Mouse (Mus musculus) hematopoietic stem cell, adult 5-6 weeks (primary cell): ENCODE measurements around the gene Cacna1c. TPM values are rescaled to one million over a fixed set of nuclear protein-coding genes. Genes with fewer than 3 reads are reported as not detected.

Experiments
- ATAC-seq, 2 experiments: fragments of 125-278 bp in 1 of 2; replicated peaks in 1 of 2; 2 replicates each; pipeline ENCODE4 v1.8.0; 2016 to 2017; ENCODE audit warnings: inconsistent platforms in 2 of 2, mild to moderate bottlenecking in 2 of 2, moderate number of reproducible peaks in 2 of 2, low read depth in 1 of 2, moderate TSS enrichment in 1 of 2; ENCODE audit not compliant: low FRiP score in 2 of 2, poor library complexity in 2 of 2, severe bottlenecking in 2 of 2, insufficient read depth in 1 of 2, low TSS enrichment in 1 of 2
- total RNA-seq: library from RNA; stranded (forward); fragments of 172-1452, 232-1000 nt; gene quantifications from 2 replicates; pipeline ENCODE4 v1.2.3, GENCODE M21; 2017

Cacna1c gene
- total RNA-seq, 1 experiment from 2014 or later = not detected

DNA sequence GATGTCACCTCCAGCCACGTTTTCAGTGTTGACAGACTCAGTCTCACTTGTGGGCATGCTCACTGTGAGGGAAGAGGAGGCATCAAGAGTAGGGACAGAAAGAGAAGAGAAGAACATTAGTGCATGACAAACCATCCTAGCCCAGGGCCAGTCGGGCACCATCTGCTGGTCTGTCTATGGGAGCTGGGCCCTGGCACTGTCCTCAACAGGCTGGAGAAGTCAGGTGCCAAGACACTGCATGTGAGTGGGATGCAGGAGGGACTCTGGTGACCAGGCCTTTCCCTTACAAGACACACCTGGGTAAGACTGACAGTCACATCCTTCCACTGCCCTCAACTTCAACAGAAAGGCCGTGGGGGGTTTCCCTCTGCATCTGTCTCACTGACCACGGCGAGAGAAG lies 482.9 kb downstream of the Cacna1c start:
- no peak for ATAC-seq

DNA sequence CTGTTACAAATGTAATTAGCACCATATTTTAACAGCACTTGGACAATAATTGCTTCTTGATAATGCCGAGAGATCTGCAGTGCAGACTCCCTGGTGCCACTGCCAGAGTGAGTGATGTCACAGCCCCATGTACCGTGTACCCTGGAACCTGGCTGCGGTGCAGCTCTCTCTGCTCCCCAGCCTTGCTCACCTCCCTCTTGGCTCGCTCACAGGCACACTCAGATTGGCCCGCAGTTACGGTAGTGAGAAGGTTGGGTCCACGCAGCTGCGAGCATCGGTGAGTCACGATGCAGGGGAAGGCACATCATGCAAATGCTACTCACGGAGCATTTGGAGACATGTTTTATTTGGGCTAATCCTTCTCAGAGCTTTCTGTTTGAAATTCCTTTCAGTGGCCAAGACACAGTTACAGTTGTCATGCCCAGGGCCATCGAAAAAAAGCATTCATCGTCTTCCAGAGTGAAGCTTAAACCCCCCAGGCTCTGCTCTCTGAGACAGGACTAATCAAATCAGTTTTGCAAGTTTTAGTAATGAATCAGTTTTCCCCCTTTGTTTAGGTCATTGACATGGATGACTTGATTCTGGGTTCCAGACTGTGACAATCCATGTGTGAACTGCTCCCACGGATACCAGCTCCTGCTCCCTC lies 484.4 kb downstream of the Cacna1c start:
- ATAC-seq = no peak

DNA sequence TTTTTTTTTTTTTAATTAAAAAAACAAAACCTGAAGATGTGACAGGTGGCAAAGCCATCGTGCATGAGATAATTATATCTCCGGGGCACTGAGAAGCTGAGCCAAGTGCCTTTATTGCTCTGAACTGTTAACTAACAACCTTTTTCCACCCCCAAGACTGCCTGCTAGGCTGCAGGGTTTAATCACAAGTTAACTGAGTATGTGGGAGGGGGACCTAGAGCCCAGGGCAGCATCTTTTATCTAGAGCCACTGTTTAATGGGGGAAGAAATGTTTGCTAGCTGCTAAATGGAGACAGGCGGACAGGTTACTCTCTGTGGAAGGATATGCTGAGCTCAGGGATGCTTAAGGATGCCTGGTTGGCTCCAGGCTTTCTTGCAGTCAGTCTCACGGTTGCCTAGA lies 489.2 kb downstream of the Cacna1c start:
- no peak for ATAC-seq

DNA sequence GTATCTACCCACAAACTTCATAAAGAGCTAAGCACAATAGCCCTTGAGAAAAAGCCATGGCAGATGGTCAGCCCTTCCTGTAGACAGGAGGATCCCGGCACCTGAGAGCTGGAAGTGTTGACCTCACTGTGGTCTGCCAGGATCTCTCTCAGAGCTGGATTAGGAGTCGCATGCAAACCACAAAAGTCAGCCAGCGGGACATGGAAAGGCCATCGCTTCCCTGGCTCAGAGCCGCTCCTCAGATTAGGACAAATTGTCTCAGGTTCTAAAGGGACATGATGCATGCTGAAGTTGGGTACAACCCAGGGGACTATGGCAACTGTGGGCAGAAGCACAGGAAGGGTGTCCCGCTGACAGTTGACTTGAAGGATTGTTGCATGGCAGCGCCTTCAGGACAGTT lies 490.4 kb downstream of the Cacna1c start:
- ATAC-seq = no peak

DNA sequence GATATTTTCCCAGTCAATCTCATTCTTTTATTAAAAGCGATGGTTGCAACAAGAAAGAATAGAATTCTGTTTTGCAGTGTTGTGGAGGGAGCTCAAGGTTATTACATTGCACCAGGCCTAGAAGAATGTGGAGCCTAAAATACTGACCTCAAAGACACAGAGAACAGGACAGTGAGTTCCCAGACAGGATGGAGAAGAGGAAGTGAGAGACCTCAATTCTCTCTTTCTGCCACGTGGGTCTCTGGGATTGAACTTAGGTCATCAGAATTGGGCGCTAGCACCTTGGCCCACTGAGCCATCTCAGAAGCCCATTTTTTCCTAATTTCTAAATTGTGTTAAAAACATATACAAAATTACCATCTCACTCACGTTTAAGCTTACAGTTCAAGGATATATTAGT lies 501.6 kb downstream of the Cacna1c start:
- no peak for ATAC-seq

DNA sequence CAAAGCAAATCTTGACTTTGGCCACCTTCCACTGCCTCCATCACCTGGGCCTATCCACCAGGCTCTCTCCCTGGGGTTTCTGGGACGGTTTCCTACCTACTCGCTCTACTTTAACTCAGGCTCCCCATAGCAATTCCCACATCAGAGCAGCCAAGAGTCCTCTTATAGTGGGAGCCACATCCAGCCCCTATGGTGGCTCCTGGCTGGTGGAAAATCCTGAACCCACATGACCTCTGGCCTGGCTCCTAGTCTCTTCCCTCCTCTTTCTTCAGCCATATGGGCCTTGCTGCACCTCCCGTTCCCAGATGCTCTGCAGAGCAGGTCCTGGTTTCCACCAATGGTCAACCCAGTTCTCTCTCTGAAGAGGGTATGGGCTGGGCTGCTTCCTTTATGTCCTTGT lies 506.8 kb downstream of the Cacna1c start:
- ATAC-seq = no peak

DNA sequence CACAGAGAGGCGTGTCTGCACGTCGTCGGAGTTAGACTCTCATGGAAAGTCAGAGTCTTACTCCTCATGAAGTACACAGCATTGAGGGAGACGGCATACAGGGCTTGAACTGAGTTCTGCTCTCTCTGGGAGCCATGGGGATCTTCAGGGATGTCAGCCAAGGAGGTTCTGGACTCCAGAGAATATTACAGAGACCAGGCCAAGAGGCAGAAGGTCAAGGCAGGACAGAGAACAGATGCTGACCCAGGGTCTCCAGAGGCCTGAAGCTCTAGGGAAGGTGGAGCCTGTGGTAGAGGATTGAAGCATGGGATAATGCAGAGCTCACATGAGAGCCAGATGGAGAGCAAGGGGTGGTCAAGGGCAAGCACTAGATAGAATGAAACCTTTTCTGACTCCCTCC lies 507.4 kb downstream of the Cacna1c start:
- ATAC-seq = no peak

DNA sequence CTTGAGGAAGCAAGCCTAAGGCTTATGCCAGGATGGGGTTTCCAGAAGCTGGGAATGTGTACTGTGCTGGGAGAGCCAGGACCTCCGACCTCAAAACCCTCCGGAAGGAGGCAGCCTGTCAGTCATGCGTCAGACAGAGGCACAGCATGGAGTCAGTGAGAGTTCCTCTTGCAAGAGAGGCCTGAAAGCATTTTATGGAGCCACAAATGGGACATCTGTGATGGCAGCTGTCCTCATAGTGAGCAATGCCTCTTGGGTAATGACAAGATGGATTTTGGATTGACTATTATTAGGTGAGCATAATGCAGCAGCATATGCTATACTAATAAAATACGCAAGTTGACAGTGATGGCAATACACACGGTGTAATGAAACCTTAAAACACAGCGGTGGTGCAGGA lies 515.4 kb downstream of the Cacna1c start:
- ATAC-seq = no peak

DNA sequence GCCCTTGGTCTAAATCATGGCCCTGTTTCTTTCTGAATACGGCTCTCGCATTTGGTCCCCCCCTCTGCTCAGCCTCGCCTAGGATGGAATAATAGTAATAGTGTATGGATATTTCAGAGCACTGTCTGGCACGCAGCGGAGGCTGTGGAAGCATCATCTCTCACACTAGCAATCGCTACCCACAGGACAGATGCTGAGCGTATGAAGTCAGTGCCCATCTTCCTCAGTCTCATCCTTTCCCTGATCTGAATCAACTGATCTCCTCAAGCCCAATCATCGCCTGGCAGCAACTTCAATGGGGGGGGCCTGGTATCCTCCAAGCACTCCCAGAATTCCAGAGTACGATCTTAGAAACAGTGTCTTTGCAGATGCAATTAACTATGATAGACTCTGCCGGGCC lies 518.2 kb downstream of the Cacna1c start:
- no peak for ATAC-seq

DNA sequence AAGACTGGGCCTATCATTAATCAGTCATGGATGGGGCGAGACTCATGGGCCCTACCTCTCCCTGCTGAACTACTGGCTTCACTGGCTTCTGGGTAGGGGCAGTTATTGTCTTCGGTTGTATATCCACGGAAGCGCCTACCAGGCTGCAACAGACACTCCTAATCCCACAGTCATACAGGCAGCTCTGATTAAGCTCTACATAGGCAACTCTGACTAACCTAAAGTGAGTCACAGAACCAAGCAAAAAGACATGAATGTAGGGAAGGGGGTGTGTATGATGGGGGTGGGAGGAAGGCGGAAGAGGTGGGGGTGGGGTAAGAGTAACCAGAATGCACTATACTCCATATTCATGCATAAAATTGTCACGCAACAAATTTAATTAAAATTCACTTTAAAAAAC lies 518.9 kb downstream of the Cacna1c start:
- no peak for ATAC-seq

DNA sequence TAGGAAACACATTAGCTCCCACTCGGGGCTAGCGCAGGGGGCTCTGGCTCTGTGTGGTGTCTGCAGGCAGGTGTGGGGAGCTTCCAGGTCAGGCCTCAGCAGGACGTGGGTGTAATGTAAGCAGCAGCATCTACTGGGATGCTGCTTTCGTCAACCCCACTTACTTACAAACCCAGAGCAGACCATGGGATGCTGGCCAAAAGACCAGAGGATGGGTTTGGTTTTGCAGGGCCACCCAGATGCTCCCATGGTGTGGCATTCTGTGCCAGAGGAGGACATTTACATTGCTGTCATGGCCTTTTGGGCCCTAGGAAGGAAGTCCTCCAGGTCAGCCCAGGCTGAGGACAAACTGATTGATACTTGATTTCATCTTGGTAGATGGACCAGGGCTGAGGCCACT lies 521.4 kb downstream of the Cacna1c start:
- no peak for ATAC-seq

DNA sequence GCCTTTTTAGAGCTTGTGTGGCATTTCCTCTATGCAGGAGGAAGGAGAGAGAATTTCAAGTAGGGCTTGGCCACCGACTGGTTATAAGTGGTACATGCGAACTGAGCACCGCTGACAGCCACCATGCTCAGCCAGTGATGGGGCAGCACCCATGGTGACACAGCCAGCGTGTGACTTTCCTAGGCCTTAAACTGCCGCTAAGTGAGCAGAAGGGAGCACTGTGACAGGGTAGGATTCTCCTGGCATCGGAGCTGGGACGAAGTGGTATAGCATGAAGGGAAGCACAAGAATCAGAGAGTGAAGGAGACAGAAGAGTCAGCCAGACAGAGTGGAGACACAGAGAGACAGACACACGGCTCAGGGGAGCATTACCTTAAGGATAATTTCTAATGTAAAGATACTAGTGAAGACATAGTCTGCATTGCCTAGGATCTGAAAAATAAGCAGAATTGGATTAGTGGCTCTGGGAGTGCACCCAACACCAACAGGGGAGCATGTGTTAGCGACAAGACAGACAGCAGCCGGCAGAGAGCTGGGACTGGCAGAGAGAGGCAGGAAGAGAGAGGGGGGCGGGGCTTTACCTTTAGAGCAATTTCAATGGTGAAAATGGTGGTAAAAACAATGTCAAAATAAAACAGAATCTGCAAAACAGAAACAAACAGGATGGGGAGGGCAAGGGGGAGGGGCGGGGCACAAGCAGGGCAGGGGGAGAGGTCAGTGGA lies 522.1 kb downstream of the Cacna1c start:
- ATAC-seq = no peak

DNA sequence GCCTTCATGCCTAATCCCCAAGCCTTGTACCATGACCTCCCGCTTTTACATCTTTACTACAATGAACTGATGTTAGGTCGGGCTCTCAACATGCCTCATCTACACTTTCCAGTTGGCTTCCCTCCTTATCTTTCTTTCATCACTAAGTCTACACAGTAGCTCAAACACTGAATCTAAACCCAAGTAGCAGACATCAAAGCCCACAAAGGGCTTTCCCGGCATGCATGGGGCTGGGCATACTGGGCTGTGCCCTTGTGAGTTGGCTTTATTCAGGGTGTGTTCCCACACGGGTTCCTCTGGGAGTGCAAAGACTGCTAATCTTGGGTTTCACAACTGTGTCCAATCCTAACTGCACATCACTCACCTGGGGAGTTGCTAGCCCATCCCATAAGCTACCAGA lies 542.9 kb downstream of the Cacna1c start:
- ATAC-seq = no peak

DNA sequence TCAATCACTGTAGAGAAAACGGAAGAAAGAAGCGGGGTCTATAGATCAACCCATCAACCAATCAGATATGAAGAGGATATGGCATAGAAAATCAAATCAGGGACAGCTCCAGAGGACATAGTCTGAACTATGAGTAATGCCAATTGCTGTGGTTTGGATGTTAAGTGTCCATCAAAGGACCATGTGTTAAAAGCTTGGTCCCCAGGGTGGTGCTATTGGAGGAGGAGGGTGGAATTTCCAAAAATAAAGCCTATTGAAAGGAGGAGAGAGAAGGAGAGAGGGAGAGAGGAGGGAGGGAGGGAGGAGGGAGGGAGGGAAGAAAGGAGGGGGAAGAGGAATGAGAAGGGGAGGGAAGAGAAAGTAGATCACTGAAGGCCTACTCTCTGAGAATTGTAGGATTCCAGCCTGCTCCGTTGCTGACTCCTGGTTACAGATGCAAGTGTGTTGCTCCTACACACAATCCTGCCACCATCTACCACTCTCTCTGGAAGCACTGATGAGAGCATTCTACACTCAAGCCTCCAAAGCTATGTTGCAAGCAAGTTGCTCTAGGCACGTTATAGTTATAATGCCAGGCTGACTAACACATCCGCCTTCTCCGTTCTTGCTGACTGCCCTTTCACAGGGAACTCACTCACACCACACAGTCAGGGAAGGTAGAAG lies 547.0 kb downstream of the Cacna1c start:
- no peak for ATAC-seq

DNA sequence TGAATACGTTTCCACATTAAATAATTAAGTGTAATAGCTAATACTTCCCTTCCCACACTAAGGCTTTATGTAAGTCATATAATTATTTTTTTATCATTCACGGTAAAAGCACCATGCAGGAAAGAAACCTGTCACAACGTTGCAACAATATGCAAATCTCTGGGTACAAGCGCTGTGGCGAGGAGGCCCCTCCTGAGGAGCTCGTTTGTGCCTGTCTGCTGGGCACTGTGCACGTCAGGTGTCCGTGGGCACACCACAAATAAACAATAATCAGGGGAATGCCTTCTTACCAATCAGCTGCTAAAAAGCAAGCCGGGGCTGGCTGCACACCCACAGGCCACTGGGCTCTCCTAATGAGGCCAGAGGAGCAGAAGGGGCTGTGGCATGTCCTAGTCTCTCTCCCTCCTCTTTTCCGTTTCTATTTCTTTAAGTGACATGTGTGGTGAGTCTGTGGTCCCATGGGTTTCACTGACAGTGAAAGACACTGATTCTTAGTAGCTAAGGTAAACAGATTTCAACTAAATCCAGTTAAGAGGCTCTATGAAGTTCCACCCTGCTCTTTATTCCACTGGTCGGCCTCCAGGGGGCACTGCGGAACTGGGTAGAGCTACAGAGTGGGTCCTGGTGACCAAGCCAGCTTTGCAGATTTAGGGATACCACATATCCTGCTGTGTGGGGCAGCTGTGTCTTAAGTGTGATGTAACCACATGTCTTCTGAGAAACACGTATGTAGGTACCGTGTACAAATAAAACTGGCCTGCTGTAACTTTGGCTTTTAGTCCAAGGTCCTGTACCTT lies 549.8 kb downstream of the Cacna1c start:
- peak; percentile 63 to 72 for ATAC-seq

DNA sequence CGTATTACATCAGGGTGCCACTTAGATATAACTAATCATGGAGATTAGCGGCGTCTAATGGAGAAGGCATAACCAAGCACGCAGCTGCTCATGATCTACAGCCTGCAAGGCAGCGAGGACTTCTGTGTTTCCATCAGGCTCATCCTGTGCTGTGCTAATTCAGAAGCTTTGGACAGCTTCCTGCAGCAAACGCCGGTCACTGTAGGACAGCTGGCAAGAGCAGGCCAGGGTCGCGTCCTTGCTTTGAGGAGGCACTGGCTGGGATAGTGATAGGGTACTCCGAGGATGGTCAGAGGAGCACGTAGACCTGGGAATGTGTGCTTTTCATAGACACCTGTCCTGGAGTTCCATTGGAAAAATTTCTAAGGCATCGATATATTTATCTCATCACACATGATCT lies 551.4 kb downstream of the Cacna1c start:
- ATAC-seq = no peak

DNA sequence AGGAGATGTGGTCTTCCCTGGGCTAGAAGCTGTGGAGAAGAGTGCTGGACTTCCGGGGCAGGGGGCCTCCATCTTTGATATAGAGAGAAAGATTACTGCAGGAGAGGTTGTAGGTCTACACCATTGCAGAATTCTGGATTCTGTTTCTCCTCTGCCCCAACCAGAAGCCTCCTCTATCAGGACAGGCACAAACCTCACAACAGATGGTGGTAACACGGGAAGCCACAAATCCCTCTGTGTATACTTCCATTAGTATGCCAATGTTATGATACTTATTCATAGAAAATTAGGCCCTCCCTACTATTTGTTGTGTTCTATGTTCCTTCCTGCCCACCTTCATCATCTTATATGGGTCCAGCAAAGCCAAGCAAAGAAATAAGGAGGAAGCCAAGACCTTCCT lies 552.7 kb downstream of the Cacna1c start:
- ATAC-seq = no peak
